Mouse (Mus musculus) cerebellum, postnatal 4 days (tissue): Measurements from ENCODE around the gene Pdf.

Experiments used
- DNase-seq, 2 experiments: peaks; one replicate each; pipeline ENCODE4 v3.0.0; 2022; ENCODE audit warnings: low spot score in 2 of 2, mixed read lengths in 1 of 2

Pdf gene

GRCm38 (mm10) chr8:107048061-107048941 lies at the start of gene Pdf:
Gene Pdf (minus strand): TSS chr8:107048614.
- DNase-seq = peak; percentile 59 to 77

DNA sequence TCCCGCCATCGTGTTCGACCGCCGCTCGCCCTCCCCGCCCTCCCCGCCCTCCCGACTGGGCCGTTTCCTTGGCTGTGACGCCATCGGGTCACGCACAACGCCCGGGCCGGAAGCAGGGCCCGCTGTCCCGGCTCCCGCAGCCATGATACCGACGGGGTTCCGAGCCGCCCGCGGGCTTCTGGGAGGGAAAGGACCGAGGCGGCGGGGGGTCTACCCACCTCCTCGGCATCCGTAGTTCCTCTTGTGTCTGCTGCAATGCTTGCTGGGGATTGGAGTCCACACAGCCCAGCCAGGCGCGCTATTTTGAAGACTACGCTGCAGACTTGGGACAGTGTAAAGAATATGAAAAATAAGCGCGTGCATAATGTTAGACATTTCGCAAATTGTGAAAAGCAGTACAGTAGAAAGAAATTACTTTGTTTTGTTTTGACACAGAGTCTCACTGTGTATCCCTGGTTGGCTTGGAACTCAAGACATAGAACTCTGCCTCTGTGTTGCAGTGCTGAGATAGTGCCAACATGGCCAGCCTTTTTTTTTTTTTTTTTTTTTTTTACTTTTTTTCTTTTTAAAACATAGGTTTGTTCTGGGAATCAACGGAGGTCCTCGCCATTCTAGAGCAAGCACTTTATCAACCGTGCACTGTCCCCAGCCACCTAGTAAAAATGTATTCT lies 48.1 kb upstream of the Pdf start, which contains the start of gene Terf2:
Gene Terf2 (minus strand): TSS at position 182 of the 671 bp plus-strand sequence.
- DNase-seq = peak; percentile 94 to 98

DNA sequence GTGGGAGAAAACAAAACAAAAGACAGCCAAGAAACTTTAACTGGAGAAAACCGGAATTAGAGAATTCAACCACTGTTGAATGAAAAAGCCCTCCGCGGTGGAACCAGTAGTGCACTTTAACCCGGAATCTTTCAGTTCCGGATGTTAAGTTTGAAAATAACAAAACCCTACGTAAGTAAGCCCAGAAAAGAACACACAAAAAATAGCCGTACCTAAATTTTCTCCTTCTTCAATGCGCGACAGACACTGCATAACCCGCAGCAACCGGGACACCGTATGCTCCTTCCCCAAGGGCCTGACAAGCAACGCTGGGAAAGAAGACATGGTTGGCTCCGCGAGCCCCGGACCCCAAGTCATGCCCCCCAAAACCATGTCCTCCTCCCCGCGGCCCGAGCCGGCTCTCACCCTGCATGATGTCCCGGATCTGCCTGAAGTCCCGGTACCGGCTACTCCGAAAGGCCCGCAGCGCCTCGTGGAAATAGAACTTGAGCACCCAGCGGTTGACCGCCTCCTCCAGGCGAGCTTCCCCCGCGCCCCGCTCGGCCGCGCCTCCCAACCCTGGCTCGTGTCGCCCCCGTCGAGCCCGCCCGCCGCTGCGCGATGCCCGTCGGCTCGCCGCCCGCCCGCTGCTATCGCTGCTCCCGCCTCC lies 47.4 kb upstream of the Pdf start:
- DNase-seq = no peak

DNA sequence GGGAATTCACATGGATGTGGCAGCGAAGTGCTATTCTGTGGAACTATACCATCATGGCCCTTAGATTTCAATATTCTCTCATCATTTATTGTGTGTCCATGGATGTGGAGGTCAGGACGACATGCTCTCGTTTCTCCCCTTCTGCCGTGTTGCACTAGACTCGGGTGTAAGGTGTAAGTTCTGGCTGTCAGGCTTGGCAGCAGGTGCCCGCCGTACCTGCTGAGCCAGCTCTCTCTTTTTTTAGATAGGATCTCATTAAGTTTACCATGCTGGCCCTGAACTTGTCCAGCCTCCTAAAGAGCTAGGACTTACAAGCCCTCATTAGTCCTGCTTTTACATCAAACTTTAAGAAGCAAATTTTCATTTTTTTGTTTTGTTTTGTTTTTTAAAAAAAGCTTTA lies 42.1 kb upstream of the Pdf start:
- DNase-seq = no peak

- DNase-seq = no peak
Measured at GRCm38 (mm10) chr8:107088526-107089063, 40.2 kb upstream of the Pdf start.

- no peak for DNase-seq
Measured at GRCm38 (mm10) chr8:107086018-107086417, 37.6 kb upstream of the Pdf start.

- DNase-seq = no peak
Measured at GRCm38 (mm10) chr8:107085358-107085757, 36.9 kb upstream of the Pdf start.

- no peak for DNase-seq
Measured at GRCm38 (mm10) chr8:107076239-107076888, 27.9 kb upstream of the Pdf start.

GRCm38 (mm10) chr8:107074128-107074527 lies 25.7 kb upstream of the Pdf start:
- DNase-seq = no peak

GRCm38 (mm10) chr8:107073706-107074105 lies 25.3 kb upstream of the Pdf start:
- DNase-seq = no peak

DNA sequence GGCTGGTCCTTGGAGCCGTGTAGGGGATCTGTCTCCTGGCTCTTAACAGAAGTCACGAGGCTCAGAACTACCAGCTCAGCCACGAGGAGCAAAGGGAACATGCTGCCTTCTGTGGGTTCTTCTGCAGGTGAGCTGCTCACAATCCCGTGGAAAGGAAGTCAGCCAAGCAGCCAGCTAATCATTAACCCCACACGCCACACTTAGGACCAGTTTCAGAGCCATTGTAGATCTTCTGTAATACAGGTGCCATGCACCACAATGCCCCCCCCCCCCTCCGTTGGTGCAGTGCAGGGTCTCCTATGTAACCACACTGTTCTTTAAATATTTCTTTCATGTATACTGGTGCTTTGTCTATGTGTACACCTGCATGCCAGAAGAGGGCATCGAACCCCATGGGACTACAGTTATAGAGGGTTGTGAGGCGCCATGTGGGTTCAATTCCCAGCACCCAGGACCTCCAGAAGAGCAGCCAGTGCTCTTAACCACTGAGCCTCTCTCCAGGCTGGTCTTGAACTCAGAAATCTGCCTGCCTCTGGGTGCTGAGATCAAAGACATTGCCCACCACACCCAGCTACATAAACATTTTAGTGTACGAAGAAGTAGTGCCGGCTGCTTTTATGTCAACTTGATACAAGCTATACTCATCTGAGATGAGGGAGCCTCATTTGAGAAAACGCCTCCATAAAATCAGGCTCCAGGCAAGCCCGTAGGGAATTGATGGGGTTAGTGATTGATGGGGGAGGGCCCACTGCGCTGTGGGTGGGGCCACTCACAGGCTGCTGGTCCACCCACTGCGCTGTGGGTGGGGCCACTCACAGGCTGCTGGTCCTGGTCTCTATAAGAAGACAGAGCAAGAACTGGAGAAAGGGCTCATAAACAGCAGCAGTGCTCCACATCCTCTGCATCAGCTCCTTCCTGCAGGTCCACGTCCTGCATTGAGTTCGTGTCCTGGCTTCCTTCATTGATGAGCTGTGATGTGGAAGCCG lies 17.4 kb upstream of the Pdf start, which contains the start of gene Tmed6:
Gene Tmed6 (minus strand): TSS at position 134 of the 986 bp plus-strand sequence.
- no peak for DNase-seq

- DNase-seq = no peak
Measured at GRCm38 (mm10) chr8:107062613-107063012, 14.2 kb upstream of the Pdf start.

DNA sequence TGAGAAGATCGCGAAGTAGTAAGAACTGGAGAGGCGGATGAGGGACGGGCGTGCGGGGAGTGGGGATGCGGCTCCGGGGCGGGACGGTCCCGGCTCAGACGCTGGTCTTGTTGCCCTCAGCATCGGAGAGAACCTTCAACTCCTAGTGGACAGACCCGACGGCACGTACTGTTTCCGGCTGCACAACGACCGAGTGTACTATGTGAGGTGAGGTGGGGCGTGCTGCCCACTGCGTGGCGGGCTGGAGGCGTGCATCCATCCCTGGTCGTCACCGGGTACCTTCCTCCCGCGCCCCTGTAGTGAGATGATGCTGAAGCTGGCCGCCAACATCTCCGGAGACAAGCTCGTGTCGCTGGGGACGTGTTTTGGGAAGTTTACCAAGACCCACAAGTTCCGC lies 8.6 kb upstream of the Pdf start:
- DNase-seq = no peak

- DNase-seq = peak; percentile 81 to 93
Measured at GRCm38 (mm10) chr8:107056076-107056972, 7.9 kb upstream of the Pdf start, which contains the start of the genes Cog8 and Nip7. Gene Cog8 (minus strand): TSS chr8:107056689. Gene Nip7 (plus strand): TSS chr8:107056877.

DNA sequence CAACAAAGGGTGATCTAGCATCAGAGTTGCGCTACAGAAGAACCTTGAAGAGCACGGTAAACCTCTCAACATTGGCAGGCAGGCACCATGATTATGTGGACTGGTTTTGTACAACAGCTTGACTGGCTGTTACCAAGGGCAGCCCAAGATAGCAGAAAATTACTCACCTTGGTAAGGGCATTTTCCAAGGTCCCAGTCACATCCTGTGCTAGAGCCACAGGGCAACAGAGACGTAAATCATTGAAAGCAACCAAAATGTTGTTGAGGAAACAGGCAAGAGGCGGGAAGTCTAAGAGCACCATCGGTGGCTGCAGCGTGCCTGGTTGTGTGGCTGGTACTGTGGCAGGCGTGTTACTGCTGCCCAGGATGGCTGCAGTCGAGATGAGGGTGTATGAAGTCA lies 3.6 kb upstream of the Pdf start:
- no peak for DNase-seq

- no peak for DNase-seq
Measured at GRCm38 (mm10) chr8:107049480-107049879, 1.1 kb upstream of the Pdf start.

- no peak for DNase-seq
Measured at GRCm38 (mm10) chr8:107046976-107047375, 1.4 kb downstream of the Pdf start.

DNA sequence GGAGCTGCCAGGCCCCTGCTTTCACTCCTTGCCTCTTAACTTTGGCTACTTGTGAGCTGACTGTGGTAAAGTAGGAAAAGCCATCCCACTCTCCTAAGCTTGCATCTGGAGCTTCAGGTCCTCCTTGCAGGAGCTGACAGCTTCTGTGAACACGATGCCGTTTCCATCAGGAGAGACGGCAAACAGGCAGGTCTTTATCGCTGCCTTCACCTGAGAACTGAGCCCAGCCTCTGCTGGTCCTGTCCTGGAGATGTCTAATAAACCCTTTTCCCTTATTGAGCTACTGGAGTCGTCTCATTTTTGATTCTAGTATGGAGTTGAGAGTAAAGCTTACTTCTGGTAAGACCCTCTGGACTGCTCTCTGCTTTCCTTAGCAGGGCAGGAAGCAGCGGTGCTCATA lies 2.9 kb downstream of the Pdf start:
- no peak for DNase-seq

- no peak for DNase-seq
Measured at GRCm38 (mm10) chr8:107040632-107041031, 7.8 kb downstream of the Pdf start.
